ENCODE assay signal across 11 mouse cellular contexts in the genomic region with DNA sequence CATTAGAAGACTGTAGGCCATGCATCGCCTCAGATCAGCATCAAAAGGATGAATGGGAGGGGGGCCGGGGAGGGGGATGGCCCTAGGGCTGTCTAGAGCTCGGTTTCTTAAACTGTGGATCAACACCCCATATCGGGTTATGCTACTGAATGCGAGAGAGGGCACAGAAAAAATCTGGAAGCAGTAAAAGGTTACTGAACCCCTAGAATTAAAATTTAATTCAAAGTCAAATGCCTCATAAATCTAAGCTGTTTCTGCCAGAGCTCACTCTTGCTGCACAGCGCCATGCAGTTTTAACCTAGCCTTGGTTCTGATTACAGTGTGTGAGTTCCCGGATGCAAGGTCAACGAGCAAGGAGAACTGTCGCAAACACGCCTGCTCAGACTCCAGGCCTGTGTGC. TPM values are rescaled to one million over a fixed set of nuclear protein-coding genes. Genes with fewer than 3 reads are reported as not detected.
A peak's percentile ranks its signal among the peaks of the same experiment; 100 is the strongest.
DNase-seq lines count a peak whose midpoint lies in the region; ATAC-seq and TF ChIP-seq lines count a peak whose summit lies in the region.
"Had no signal": no experiment of that assay in that cellular context is flagged by ENCODE, and none has a peak within 500 bp of the region (broad histone marks: within the 10 kb centered on the region; RNA-seq: fewer than 3 reads in every experiment).

No protein-coding gene starts in this region.

- ATAC-seq in forebrain, postnatal 0 days, result no peak
- no peak for ATAC-seq in forebrain, embryonic 11.5 days (replicated peaks; ENCODE audit: low FRiP score)
- peak; percentile 86 for ATAC-seq in embryonic facial prominence, embryonic 12.5 days (ENCODE audit: insufficient number of reproducible peaks, insufficient read depth, low FRiP score, low TSS enrichment)
- ATAC-seq in frontal cortex, adult (ENCODE audit: low TSS enrichment), result no peak

- peak; percentile 11 for DNase-seq in forebrain, postnatal 0 days
- no peak for DNase-seq in forebrain, embryonic 11.5 days (ENCODE audit: low spot score)
- peak; percentile 41 for DNase-seq in ES-E14 (ENCODE audit: low read depth, low spot score)
- DNase-seq in limb, embryonic 10.5 days (ENCODE audit: low spot score), result peak; percentile 69
- no peak for DNase-seq in cerebellum, postnatal 4 days (ENCODE audit: low spot score in 2 of 2)
- no peak for DNase-seq in c-Kit-positive CD71-positive TER-119-positive erythroid progenitor cells, embryonic 14.5 days (ENCODE audit: low spot score)
- DNase-seq: liver; thymus, adult 2 months had no signal

- H3K9me3 ChIP-seq in forebrain, postnatal 0 days (ENCODE audit: low read length), result no peaks in the 10 kb centered on the region
- H3K9me3 ChIP-seq in forebrain, embryonic 11.5 days (ENCODE audit: control insufficient read depth, low read length), result no peaks in the 10 kb centered on the region
- H3K9me3 ChIP-seq in ES-E14 (ENCODE audit: control insufficient read depth, insufficient read depth, low read depth, low read length), result no peaks in the 10 kb centered on the region
- H3K9me3 ChIP-seq in embryonic facial prominence, embryonic 12.5 days, result no peaks in the 10 kb centered on the region
- H3K9me3 ChIP-seq in limb, embryonic 10.5 days (replicated peaks), result no peaks in the 10 kb centered on the region
- H3K9me3 ChIP-seq: embryonic facial prominence, embryonic 15.5 days had no signal

- no peaks in the 10 kb centered on the region for H3K36me3 ChIP-seq in forebrain, postnatal 0 days (ENCODE audit: insufficient read depth)
- H3K36me3 ChIP-seq in forebrain, embryonic 11.5 days (ENCODE audit: control insufficient read depth, insufficient read depth, low read length), result no peaks in the 10 kb centered on the region
- no peaks in the 10 kb centered on the region for H3K36me3 ChIP-seq in ES-E14 (ENCODE audit: control insufficient read depth, insufficient read depth, low read length, poor library complexity, severe bottlenecking)
- H3K36me3 ChIP-seq in embryonic facial prominence, embryonic 12.5 days, result no peaks in the 10 kb centered on the region
- no peaks in the 10 kb centered on the region for H3K36me3 ChIP-seq in limb, embryonic 10.5 days
- H3K36me3 ChIP-seq: embryonic facial prominence, embryonic 15.5 days had no signal

- H3K27me3 ChIP-seq in forebrain, postnatal 0 days (ENCODE audit: insufficient read depth, low read length), result no peaks in the 10 kb centered on the region
- H3K27me3 ChIP-seq in forebrain, embryonic 11.5 days (ENCODE audit: control insufficient read depth, insufficient read depth, low read length), result no peaks in the 10 kb centered on the region
- no peaks in the 10 kb centered on the region for H3K27me3 ChIP-seq in embryonic facial prominence, embryonic 12.5 days
- no peaks in the 10 kb centered on the region for H3K27me3 ChIP-seq in limb, embryonic 10.5 days (ENCODE audit: low read depth, poor library complexity, severe bottlenecking)
- H3K27me3 ChIP-seq: embryonic facial prominence, embryonic 15.5 days had no signal

- H3K9ac ChIP-seq in forebrain, postnatal 0 days, result 0 out of 2 replicates have a peak overlapping the region, but pooled peaks have one; percentile 10
- no peak overlapping the region for H3K9ac ChIP-seq in forebrain, embryonic 11.5 days (ENCODE audit: low read length)
- H3K9ac ChIP-seq in ES-E14 (ENCODE audit: insufficient read depth, low read depth, low read length, poor library complexity, severe bottlenecking), result peak overlapping the region; percentile 17; the same call in 1 of the 2 replicates
- H3K9ac ChIP-seq in embryonic facial prominence, embryonic 12.5 days, result no peak overlapping the region
- H3K9ac ChIP-seq: embryonic facial prominence, embryonic 15.5 days had no signal

- in situ Hi-C loops in ES-E14 (cut with MboI; ENCODE audit: low sequenced_read_pairs in 2 of 2, unreplicated experiment in 2 of 2), result no loop called here

- H3K4me1 ChIP-seq in forebrain, postnatal 0 days (ENCODE audit: insufficient read depth), result no peaks in the 10 kb centered on the region
- H3K4me1 ChIP-seq in forebrain, embryonic 11.5 days (replicated peaks; ENCODE audit: control insufficient read depth, insufficient read depth, low read length), result no peaks in the 10 kb centered on the region
- H3K4me1 ChIP-seq in ES-E14 (ENCODE audit: control insufficient read depth in 2 of 2, insufficient read depth in 2 of 2, low read length in 2 of 2, poor library complexity in 1 of 2), result peaks cover 0 to 6% of the 10 kb centered on the region in 2 experiments; a peak in 3 of 4 replicates
- 0 out of 2 replicates have a peak, but pooled peaks cover 5% of the 10 kb centered on the region for H3K4me1 ChIP-seq in embryonic facial prominence, embryonic 12.5 days
- peaks cover 14% of the 10 kb centered on the region for H3K4me1 ChIP-seq in limb, embryonic 10.5 days

- H3K4me3 ChIP-seq in forebrain, postnatal 0 days (ENCODE audit: low read depth, low read length), result no peak overlapping the region
- H3K4me3 ChIP-seq in forebrain, embryonic 11.5 days (ENCODE audit: low read depth, low read length), result no peak overlapping the region
- no peak overlapping the region for H3K4me3 ChIP-seq in ES-E14 (ENCODE audit: insufficient read depth in 1 of 2, low read depth in 1 of 2, low read length in 2 of 2, poor library complexity in 1 of 2, severe bottlenecking in 1 of 2)
- H3K4me3 ChIP-seq in embryonic facial prominence, embryonic 12.5 days, result no peak overlapping the region
- no peak overlapping the region for H3K4me3 ChIP-seq in limb, embryonic 10.5 days
- H3K4me3 ChIP-seq: embryonic facial prominence, embryonic 15.5 days had no signal

- no peak for TF ChIP-seq CTCF in forebrain, postnatal 0 days (IDR thresholded peaks at IDR 0.05; ENCODE audit: low read depth)

- no peak overlapping the region for H3K4me2 ChIP-seq in forebrain, postnatal 0 days (ENCODE audit: low read depth)
- H3K4me2 ChIP-seq in forebrain, embryonic 11.5 days (ENCODE audit: low read depth, low read length, severe bottlenecking), result no peak overlapping the region
- no peak overlapping the region for H3K4me2 ChIP-seq in embryonic facial prominence, embryonic 12.5 days (replicated peaks)
- H3K4me2 ChIP-seq: embryonic facial prominence, embryonic 15.5 days had no signal

- H3K27ac ChIP-seq in forebrain, postnatal 0 days (ENCODE audit: low read depth, low read length), result no peak overlapping the region
- H3K27ac ChIP-seq in forebrain, embryonic 11.5 days (ENCODE audit: low read depth, low read length), result no peak overlapping the region
- no peak overlapping the region; the same call in 1 of the 2 replicates for H3K27ac ChIP-seq in ES-E14 (ENCODE audit: insufficient read depth, low read depth, low read length, poor library complexity, severe bottlenecking)
- peak overlapping the region; percentile 52 for H3K27ac ChIP-seq in embryonic facial prominence, embryonic 12.5 days
- H3K27ac ChIP-seq in limb, embryonic 10.5 days, result peak overlapping the region; percentile 79
- H3K27ac ChIP-seq: embryonic facial prominence, embryonic 15.5 days had no signal

- 60% methylated on average over 10 of the region's 10 CpGs for WGBS in forebrain, postnatal 0 days
- WGBS in forebrain, embryonic 11.5 days, result 57% methylated on average over 10 of the region's 10 CpGs
- 9% methylated on average over 10 of the region's 10 CpGs for WGBS in embryonic facial prominence, embryonic 12.5 days
- WGBS in limb, embryonic 10.5 days, result 24% methylated on average over 10 of the region's 10 CpGs

TF ChIP-seq in ES-E14, 5 proteins besides CTCF, POLR2A, EP300 and RAD21:
- TF ChIP-seq ZC3H11A (IDR thresholded peaks at IDR 0.05; ENCODE audit: borderline replicate concordance, low read depth, low read length) (no peak), MAFK (IDR thresholded peaks at IDR 0.05; ENCODE audit: insufficient read depth, low read depth, low read length) (no peak), HCFC1 (IDR thresholded peaks at IDR 0.05; ENCODE audit: borderline replicate concordance, insufficient read depth, low read length) (no peak), CHD2 (IDR thresholded peaks at IDR 0.05; ENCODE audit: low read depth, low read length) (no peak), ZNF384 (IDR thresholded peaks at IDR 0.05; ENCODE audit: low read depth, low read length) (no peak)

RNA-seq across cellular contexts. Expression of gene Shld1, which starts 34.3 kb away (rescaled TPM):
- 17.3 and 20.4 TPM in 2 replicates for total RNA-seq in forebrain, postnatal 0 days (2014; rRNA removed)
- 20.6 and 22.8 TPM in 2 replicates for polyA plus RNA-seq in forebrain, postnatal 0 days (2015; fragmentation: Nextera tagmentation; extraction: Ambion mirVana)
- 17.6 and 18.4 TPM in 2 replicates for polyA plus RNA-seq in forebrain, embryonic 11.5 days (2014; fragmentation: Nextera tagmentation; extraction: Ambion mirVana)
- 8.9 and 9.2 TPM in 2 replicates for total RNA-seq in ES-E14 (2012; rRNA removed)
- 14.3 and 17.4 TPM in 2 replicates for polyA plus RNA-seq in embryonic facial prominence, embryonic 12.5 days (2016; fragmentation: Nextera tagmentation; extraction: Ambion mirVana)
- polyA plus RNA-seq in limb, embryonic 10.5 days (2016; fragmentation: Nextera tagmentation; extraction: Ambion mirVana), result 16.6 and 17.0 TPM in 2 replicates

Comparison
In these comparisons a context has a peak if more than half of its experiments do, and no peak if none do; other contexts are left out.
1. DNase-seq: peak in forebrain, postnatal 0 days (single experiment), ES-E14 (single experiment) and limb, embryonic 10.5 days (single experiment); none in forebrain, embryonic 11.5 days (single experiment), cerebellum, postnatal 4 days (0 of 2) and c-Kit-positive CD71-positive TER-119-positive erythroid progenitor cells, embryonic 14.5 days (single experiment).
2. H3K9ac ChIP-seq: peak in forebrain, postnatal 0 days (single experiment) and ES-E14 (single experiment); none in forebrain, embryonic 11.5 days (single experiment) and embryonic facial prominence, embryonic 12.5 days (single experiment).
3. H3K27ac ChIP-seq: peak in embryonic facial prominence, embryonic 12.5 days (single experiment) and limb, embryonic 10.5 days (single experiment); none in forebrain, postnatal 0 days (single experiment), forebrain, embryonic 11.5 days (single experiment) and ES-E14 (single experiment).